ENCODE assay signal across 13 mouse cellular contexts in the genomic region with DNA sequence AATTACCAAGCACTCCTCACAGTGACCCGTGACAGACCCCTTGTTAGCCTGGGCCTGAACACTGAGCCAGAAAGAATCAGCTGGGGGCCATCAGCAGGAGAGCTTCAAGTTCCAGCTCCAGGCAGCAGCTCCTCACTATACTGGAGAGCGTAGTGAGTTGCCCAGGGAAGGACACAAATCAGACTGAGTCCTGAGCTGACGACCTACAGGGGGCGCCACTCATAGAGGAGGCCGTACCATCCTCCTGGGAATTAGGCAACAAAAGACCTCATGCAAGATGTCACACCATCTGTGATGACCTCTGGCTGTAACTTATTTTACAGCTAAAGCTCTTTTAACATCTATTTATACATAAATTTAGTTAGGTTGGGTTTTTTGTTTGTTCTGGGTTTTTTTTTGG.
DNase-seq lines count a peak whose midpoint lies in the region; TF ChIP-seq lines count a peak whose summit lies in the region.
"Had no signal": no experiment of that assay in that cellular context is flagged by ENCODE, and none has a peak within 500 bp of the region (broad histone marks: within the 10 kb centered on the region; RNA-seq: fewer than 3 reads in every experiment).

No protein-coding gene starts in this region.

- in situ Hi-C loops in ES-E14 (cut with MboI; ENCODE audit: low sequenced_read_pairs in 2 of 2, unreplicated experiment in 2 of 2) = no loop called here

- intact Hi-C loops in left cerebral cortex, postnatal 4 days (cut with DNase I) = no loop called here

- H3K27ac ChIP-seq in ES-E14 (ENCODE audit: insufficient read depth, low read depth, low read length, poor library complexity, severe bottlenecking) = no peak overlapping the region
- H3K27ac ChIP-seq: heart, embryonic 13.5 days; limb, embryonic 10.5 days; neural tube, embryonic 12.5 days had no signal

- H3K4me1 ChIP-seq in ES-E14 (ENCODE audit: control insufficient read depth in 2 of 2, insufficient read depth in 2 of 2, low read length in 2 of 2, poor library complexity in 1 of 2) = no peaks in the 10 kb centered on the region

- H3K36me3 ChIP-seq in ES-E14 (ENCODE audit: control insufficient read depth, insufficient read depth, low read length, poor library complexity, severe bottlenecking) = no peaks in the 10 kb centered on the region
- H3K36me3 ChIP-seq: heart, embryonic 13.5 days; limb, embryonic 10.5 days; neural tube, embryonic 12.5 days had no signal

- peak; percentile 63 to 76 for DNase-seq in cerebellum, postnatal 10 days
- no peak for DNase-seq in cerebellum, adult 9-11 months
- peak; percentile 40 for DNase-seq in left cerebral cortex, postnatal 4 days
- no peak for DNase-seq in left cerebral cortex, adult 9 months (ENCODE audit: low spot score in 2 of 2)
- DNase-seq in ES-E14 (ENCODE audit: low read depth, low spot score) = peak; percentile 35
- peak; percentile 30 for DNase-seq in mesoderm, embryonic 11.5 days (ENCODE audit: low read depth, low spot score)
- DNase-seq in heart, adult 9 months (ENCODE audit: low spot score in 2 of 2) = no peak
- no peak for DNase-seq in kidney, adult 8-10 months
- DNase-seq: adrenal gland, adult 8-10 months; kidney, adult 11 months had no signal

- no peaks in the 10 kb centered on the region for H3K9me3 ChIP-seq in ES-E14 (ENCODE audit: control insufficient read depth, insufficient read depth, low read depth, low read length)
- H3K9me3 ChIP-seq: heart, embryonic 13.5 days; limb, embryonic 10.5 days; neural tube, embryonic 12.5 days had no signal

- no peak overlapping the region for H3K9ac ChIP-seq in ES-E14 (ENCODE audit: insufficient read depth, low read depth, low read length, poor library complexity, severe bottlenecking)
- H3K9ac ChIP-seq: heart, embryonic 13.5 days; neural tube, embryonic 12.5 days had no signal

- H3K4me3 ChIP-seq in ES-E14 (ENCODE audit: insufficient read depth in 1 of 2, low read depth in 1 of 2, low read length in 2 of 2, poor library complexity in 1 of 2, severe bottlenecking in 1 of 2) = no peak overlapping the region
- H3K4me3 ChIP-seq: heart, embryonic 13.5 days; limb, embryonic 10.5 days; neural tube, embryonic 12.5 days had no signal

TF ChIP-seq in ES-E14, 5 proteins besides CTCF, POLR2A, EP300 and RAD21:
- TF ChIP-seq ZNF384 (IDR thresholded peaks at IDR 0.05; ENCODE audit: low read depth, low read length) = no peak
- no peak for TF ChIP-seq ZC3H11A (IDR thresholded peaks at IDR 0.05; ENCODE audit: borderline replicate concordance, low read depth, low read length)
- TF ChIP-seq CHD2 (IDR thresholded peaks at IDR 0.05; ENCODE audit: low read depth, low read length) = no peak
- no peak for TF ChIP-seq MAFK (IDR thresholded peaks at IDR 0.05; ENCODE audit: insufficient read depth, low read depth, low read length)
- TF ChIP-seq HCFC1 (IDR thresholded peaks at IDR 0.05; ENCODE audit: borderline replicate concordance, insufficient read depth, low read length) = no peak
TF ChIP-seq in ES-E14: peak in this region for 0.

Comparison
In these comparisons a context has a peak if more than half of its experiments do, and no peak if none do; other contexts are left out.
1. DNase-seq: peak in cerebellum, postnatal 10 days (2 of 2), left cerebral cortex, postnatal 4 days (single experiment), ES-E14 (single experiment) and mesoderm, embryonic 11.5 days (single experiment); none in cerebellum, adult 9-11 months (single experiment), left cerebral cortex, adult 9 months (0 of 2), heart, adult 9 months (0 of 2) and kidney, adult 8-10 months (0 of 2).